Mouse (Mus musculus): ENCODE data around the gene Synj1.

DNA sequence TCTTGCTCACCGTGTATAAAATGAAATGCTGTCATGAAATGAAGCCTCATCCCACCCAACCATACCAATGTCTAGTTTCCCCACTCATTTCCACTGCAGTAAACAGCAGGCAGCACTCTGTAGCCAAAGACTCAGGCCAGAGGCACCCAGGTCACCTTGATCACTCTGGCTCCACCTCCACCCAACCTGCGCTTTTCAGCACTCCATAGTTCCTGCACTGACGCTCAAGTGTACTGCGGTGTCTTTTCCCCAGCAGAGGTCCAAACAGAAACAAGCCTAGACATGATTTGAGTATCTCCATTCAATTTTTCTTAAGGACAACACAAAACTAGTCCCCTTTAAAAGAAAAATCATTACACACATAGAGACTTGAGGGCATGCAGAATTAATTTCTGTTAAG, 8.4 kb upstream of the Synj1 start:
- no peak for TF ChIP-seq CTCF (IDR thresholded peaks at IDR 0.05; ENCODE audit: extremely low read depth, insufficient read depth, low read length)
- no peak for TF ChIP-seq POLR2A (IDR thresholded peaks at IDR 0.05; ENCODE audit: extremely low read depth, insufficient read depth, low read length)
